Mouse (Mus musculus) splenic B cell, adult 2 months (primary cell): Measurements from ENCODE around the gene Rrp12.
"Not testable (repeated sequence)": the region's sequence is repeated elsewhere in the genome, so short reads cannot be mapped to it uniquely, and the experiment has no call there.

ENCODE experiments used
- DNase-seq: peaks from one replicate; pipeline ENCODE4 v3.0.0-alpha.2; 2011; ENCODE audit warnings: low read depth, low spot score
- H3K27me3 ChIP-seq: 2 replicates; pipeline ENCODE4 v1.6.1; 2012; ENCODE audit warnings: mild to moderate bottlenecking, low read length, moderate library complexity, mixed read lengths; ENCODE audit not compliant: control insufficient read depth, poor library complexity, insufficient read depth, severe bottlenecking
- H3K36me3 ChIP-seq: 2 replicates; pipeline ENCODE4 v1.6.1; 2012; ENCODE audit warnings: mild to moderate bottlenecking, low read length, moderate library complexity, mixed read lengths; ENCODE audit not compliant: control insufficient read depth, poor library complexity, insufficient read depth, severe bottlenecking

Rrp12 gene

DNA sequence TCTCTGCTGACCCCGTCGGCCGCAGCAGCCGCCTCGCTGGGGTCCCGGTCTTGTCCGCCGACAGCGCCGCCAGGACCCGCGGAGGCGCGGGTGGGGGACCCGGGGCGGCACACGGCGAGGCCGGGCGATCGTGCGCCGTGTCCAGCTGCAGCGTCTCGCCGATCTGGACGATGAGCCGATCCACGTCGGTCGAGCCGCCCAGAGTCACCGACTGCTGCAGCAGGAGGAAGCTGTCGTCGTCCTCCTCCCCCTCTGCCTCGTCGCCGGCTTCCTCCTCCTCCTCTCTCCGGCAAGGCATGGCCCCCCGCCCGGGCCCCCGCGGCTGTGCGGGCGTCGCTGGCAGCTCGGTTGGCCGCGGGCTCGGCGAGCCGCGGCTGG is 48.4 kb downstream of the Rrp12 start:
- H3K36me3 ChIP-seq, DNase-seq, H3K27me3 ChIP-seq: not testable (repeated sequence)

GRCm38 (mm10) chr19:41847091-41847581 is 48.8 kb downstream of the Rrp12 start:
- Histone ChIP-seq H3K27me3 (no peaks in the 10 kb centered on the region), H3K36me3 (no peaks in the 10 kb centered on the region)
- DNase-seq: peak; percentile 42

DNA sequence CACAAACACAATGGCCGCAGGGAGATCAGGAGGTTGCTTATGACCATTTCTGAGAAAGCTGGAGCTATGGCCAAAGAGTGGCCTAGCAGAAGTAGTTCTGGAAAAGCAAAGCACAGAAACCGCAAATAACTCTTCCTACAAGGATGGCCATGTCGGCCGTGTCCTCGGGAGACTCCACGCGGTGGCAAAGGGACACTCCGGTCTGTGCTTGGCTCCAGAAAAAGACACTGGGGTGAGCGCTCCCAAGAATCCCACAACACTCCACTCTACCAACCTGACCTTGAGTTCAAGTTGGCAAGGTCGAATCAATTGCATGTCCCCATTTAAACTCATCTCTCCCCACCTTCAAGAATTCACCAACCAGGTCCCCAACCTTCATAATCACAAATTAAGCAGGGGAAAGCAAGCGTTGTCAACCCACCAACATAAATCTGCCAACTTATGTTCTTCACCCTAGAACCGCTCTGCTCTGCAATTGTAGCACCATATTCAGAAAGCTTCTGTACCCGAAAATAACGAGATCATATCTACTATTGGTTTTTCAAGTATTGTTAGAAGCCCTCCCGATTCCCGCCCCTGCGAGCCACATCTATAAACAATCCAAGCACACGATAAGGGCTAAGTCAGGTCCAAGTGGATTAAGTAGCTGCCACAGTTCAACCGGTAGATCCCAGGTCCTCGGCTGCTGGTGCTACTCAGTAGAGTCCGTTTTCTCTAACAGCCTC is 49.4 kb downstream of the Rrp12 start:
- Histone ChIP-seq H3K36me3 (no peaks in the 10 kb centered on the region), H3K27me3 (no peaks in the 10 kb centered on the region)
- DNase-seq: no peak

GRCm38 (mm10) chr19:41844345-41844744 is 51.6 kb downstream of the Rrp12 start:
- Histone ChIP-seq H3K27me3 (no peaks in the 10 kb centered on the region), H3K36me3 (no peaks in the 10 kb centered on the region)
- peak; percentile 60 for DNase-seq

DNA sequence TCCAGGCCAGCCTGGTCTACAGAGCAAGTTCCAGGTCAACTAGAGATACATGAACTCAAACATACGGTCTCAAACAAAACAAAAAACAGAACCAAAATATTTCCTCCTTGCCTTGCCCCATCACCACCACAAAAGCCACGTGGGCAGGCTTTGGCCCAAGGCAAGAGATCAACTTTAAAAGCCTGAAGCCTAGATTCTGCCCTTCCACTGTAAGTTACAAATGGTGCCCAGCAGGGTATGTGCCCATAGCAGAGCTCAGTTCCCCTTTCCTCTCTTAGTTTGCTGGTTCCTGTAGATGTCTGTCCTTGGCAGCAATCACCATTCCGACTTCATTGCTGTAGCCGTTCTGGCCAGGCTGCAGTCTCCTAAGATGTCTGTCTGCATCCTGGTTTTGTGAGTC is 53.3 kb downstream of the Rrp12 start:
- Histone ChIP-seq H3K27me3 (no peaks in the 10 kb centered on the region), H3K36me3 (no peaks in the 10 kb centered on the region)
- DNase-seq: peak; percentile 27

- H3K27me3 ChIP-seq: no peaks in the 10 kb centered on the region
- H3K36me3 ChIP-seq: no peaks in the 10 kb centered on the region
- DNase-seq: no peak
Measured at GRCm38 (mm10) chr19:41842196-41842595, 53.8 kb downstream of the Rrp12 start.

DNA sequence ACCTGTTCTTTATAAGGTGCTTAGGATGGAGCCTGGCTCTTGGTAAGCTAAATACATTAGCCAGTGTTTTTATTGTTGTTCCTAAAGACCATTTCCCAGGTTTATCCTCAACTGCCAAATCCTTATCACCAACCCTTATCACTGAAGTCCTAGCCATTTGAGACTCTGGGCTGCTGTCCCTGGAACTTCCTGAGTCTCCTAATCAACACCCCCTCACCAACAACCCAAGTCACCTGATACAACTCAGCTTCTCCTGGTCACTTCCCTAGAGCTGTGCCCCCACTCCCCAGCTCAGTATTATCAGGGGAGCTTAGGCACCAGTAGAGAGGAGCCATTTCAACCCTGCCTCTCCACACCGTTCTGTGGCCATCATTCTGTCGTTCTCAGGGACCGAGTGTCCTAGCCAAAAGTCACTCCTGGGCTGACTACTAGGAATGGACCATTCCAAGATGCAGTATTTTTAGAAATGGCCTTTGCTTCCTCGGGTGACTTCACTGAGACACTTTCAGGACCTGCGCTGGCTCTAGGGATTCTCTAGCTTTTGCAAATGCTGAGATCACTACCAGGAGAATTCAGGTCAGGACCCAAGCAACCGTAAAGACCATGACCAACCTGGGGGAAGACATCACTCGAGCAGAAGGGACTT is 54.7 kb downstream of the Rrp12 start:
- Histone ChIP-seq H3K27me3 (no peaks in the 10 kb centered on the region), H3K36me3 (no peaks in the 10 kb centered on the region)
- DNase-seq: no peak

DNA sequence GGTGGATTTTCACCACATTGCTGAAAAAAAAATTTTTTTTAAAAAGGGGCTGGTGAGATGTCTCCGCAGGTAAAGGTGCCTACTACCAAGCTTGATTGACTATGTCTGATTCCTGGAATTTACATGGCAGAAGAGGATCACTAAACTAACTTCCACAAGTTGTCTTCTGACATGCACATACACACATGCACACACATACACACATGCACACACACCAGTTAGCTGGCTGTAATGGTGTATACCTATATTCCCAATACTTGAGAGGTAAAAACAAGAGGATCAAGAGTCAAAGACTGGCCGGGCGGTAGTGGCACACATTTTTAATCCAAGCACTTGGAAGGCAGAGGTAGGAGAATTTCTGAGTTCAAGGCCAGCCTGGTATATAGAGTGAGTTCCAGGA is 56.3 kb downstream of the Rrp12 start:
- no peak for DNase-seq
- no peaks in the 10 kb centered on the region for H3K27me3 ChIP-seq
- no peaks in the 10 kb centered on the region for H3K36me3 ChIP-seq

DNA sequence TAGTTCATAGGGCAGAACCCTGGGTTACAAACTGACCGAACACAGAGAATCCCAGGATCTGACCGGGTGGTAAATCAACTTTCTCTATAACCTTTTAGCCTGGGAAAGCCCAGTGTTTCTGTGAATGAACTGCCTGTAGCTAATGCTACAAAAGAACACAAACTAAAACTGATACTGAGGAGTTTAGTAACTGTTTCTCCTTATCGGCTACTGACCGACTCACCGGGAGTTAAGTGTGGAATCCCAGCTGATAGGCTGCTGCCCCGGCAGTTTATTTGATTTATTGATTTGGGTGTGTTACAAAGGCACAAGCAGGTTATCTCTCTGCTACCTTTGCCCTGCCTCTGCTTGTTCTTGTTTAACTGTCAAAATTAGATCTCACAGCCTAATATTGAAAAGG is 57.2 kb downstream of the Rrp12 start:
- no peak for DNase-seq
- no peaks in the 10 kb centered on the region for H3K27me3 ChIP-seq

GRCm38 (mm10) chr19:41837917-41838261 is 58.1 kb downstream of the Rrp12 start:
- no peaks in the 10 kb centered on the region for H3K27me3 ChIP-seq
- no peaks in the 10 kb centered on the region for H3K36me3 ChIP-seq
- DNase-seq: no peak

More for the DNA sequence above, 57.2 kb downstream of the Rrp12 start:
- H3K36me3 ChIP-seq: no peaks in the 10 kb centered on the region

DNA sequence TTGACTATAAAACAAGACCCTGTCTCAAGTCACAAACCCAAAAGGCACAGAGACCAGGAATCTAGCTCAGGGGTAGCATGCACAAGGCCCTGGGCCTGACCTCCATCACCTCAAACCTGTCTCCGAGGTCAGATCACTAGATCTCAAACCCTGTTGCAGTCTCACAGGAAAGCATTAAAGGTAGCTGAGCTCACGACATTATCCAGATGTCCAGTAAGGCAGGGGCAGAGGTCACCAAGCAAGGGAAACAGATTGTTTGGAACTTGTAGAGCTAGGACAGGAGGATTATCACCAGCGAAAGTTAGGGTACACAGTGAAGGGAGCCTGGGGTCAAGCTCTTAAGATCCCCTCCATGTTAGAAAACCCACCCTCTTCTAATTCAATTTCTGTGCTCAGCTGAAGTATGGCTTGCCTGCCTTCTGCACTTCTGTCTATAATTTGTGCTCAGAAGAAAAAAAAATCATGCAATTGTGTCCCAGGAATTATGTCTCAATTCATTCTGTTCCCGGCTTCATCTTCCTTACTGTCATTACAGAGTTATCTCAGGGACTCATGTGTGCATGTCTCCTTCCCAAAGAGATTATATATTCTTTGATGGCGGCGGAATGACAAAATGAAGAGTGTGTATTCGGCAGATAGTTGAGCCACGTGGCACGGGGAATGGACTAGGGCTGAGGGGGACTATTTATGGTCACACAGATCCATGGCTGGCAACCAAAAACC is 58.6 kb downstream of the Rrp12 start:
- DNase-seq: no peak
- Histone ChIP-seq H3K27me3 (no peaks in the 10 kb centered on the region), H3K36me3 (no peaks in the 10 kb centered on the region)

- DNase-seq: no peak
- Histone ChIP-seq H3K27me3 (no peaks in the 10 kb centered on the region), H3K36me3 (no peaks in the 10 kb centered on the region)
Measured at GRCm38 (mm10) chr19:41836719-41837118, 59.3 kb downstream of the Rrp12 start.

DNA sequence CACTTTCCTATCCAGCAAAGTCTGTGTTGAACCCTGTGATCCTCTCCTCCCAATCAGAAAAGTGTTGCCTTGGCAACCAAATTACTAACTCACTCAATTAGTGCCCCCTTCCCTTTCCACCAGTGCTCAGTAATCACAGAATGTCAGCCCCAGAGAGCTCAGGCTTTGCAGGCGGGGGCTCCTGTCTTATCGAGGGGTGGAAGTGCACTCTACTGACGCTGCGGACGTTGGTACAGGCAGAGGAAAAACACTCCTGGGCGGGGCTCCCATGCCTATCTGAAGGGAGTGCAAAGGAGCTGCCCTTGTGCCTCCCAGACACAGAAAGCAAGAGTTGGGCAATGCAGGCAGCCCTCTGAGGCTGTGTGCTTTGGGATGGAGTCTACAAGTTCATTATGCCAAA is 60.2 kb downstream of the Rrp12 start:
- H3K27me3 ChIP-seq: no peaks in the 10 kb centered on the region
- DNase-seq: no peak
- H3K36me3 ChIP-seq: no peaks in the 10 kb centered on the region

DNA sequence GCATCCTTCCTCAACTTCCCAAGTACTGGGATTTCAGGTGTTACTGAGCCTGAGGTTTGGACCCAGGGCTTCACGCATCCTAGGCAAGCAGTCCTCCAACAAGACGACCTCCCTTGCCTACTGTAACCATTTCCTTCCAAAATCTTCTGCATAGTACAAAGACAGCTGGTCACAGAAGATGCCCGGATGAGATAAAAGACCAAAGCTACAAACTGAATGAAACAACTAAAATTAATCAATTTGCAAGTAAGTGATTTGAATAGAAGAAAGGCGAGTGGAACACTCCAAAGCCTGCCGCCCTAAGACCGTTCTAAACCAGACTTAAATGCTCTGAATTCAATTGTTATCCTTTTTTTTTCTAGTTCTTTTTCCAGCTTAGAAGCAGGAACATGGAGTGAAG is 60.6 kb downstream of the Rrp12 start:
- Histone ChIP-seq H3K36me3 (no peaks in the 10 kb centered on the region), H3K27me3 (no peaks in the 10 kb centered on the region)
- no peak for DNase-seq

GRCm38 (mm10) chr19:41832501-41833201 is 63.3 kb downstream of the Rrp12 start:
- DNase-seq: no peak
- Histone ChIP-seq H3K27me3 (no peaks in the 10 kb centered on the region), H3K36me3 (no peaks in the 10 kb centered on the region)
